Mouse (Mus musculus): ENCODE measurements around the gene Jagn1. TPM values are rescaled to one million over a fixed set of nuclear protein-coding genes. Genes with fewer than 3 reads are reported as not detected.

Gene Jagn1
- polyA plus RNA-seq, 1 experiment from 2014 or later, result 75.0 TPM

Small RNA genes within 50 kb of the gene (microRNA-seq; reads per million reads assigned to microRNA genes)
- not detected for gene Gm24387

Other genes starting within 250 kb of the Jagn1 start
- 3.8 and 6.6 TPM in 2 replicates for gene Lhfpl4, start 247.2 kb upstream of the Jagn1 start, polyA plus RNA-seq (2016; fragmentation: Nextera tagmentation; extraction: Ambion mirVana)
- gene Mtmr14, start 204.7 kb upstream of the Jagn1 start, polyA plus RNA-seq (2016; fragmentation: Nextera tagmentation; extraction: Ambion mirVana), result 46.5 and 47.7 TPM in 2 replicates
- gene Cpne9, start 160.3 kb upstream of the Jagn1 start, polyA plus RNA-seq (2016; fragmentation: Nextera tagmentation; extraction: Ambion mirVana), result 0.05 and 0.14 TPM in 2 replicates
- gene Brpf1, start 135.4 kb upstream of the Jagn1 start, polyA plus RNA-seq (2016; fragmentation: Nextera tagmentation; extraction: Ambion mirVana), result 28.2 and 28.9 TPM in 2 replicates
- 14.1 and 14.7 TPM in 2 replicates for gene Ogg1, start 115.6 kb upstream of the Jagn1 start, polyA plus RNA-seq (2016; fragmentation: Nextera tagmentation; extraction: Ambion mirVana)
- 94.1 and 96.3 TPM in 2 replicates for gene Camk1, start 98.6 kb upstream of the Jagn1 start, polyA plus RNA-seq (2016; fragmentation: Nextera tagmentation; extraction: Ambion mirVana)
- 52.7 and 53.4 TPM in 2 replicates for gene Tada3, start 64.7 kb upstream of the Jagn1 start, polyA plus RNA-seq (2016; fragmentation: Nextera tagmentation; extraction: Ambion mirVana)
- 354 and 364 TPM in 2 replicates for gene Arpc4, start 64.5 kb upstream of the Jagn1 start, polyA plus RNA-seq (2016; fragmentation: Nextera tagmentation; extraction: Ambion mirVana)
- gene Ttll3, start 53.3 kb upstream of the Jagn1 start, polyA plus RNA-seq (2016; fragmentation: Nextera tagmentation; extraction: Ambion mirVana), result 6.3 and 6.4 TPM in 2 replicates
- gene Rpusd3, start 23.2 kb upstream of the Jagn1 start, polyA plus RNA-seq (2016; fragmentation: Nextera tagmentation; extraction: Ambion mirVana), result 26.0 and 28.6 TPM in 2 replicates
- not detected in 2 replicates for gene Cidec, start 6.8 kb upstream of the Jagn1 start, polyA plus RNA-seq (2016; fragmentation: Nextera tagmentation; extraction: Ambion mirVana)
- gene Il17re, start 15.9 kb downstream of the Jagn1 start, polyA plus RNA-seq (2016; fragmentation: Nextera tagmentation; extraction: Ambion mirVana), result 3.4 and 3.9 TPM in 2 replicates
- gene Il17rc, start 28.9 kb downstream of the Jagn1 start, polyA plus RNA-seq (2016; fragmentation: Nextera tagmentation; extraction: Ambion mirVana), result 3.9 and 5.4 TPM in 2 replicates
- 20.1 and 23.1 TPM in 2 replicates for gene Creld1, start 40.7 kb downstream of the Jagn1 start, polyA plus RNA-seq (2016; fragmentation: Nextera tagmentation; extraction: Ambion mirVana)
- 2.9 and 3.5 TPM in 2 replicates for gene Prrt3, start 59.4 kb downstream of the Jagn1 start, polyA plus RNA-seq (2016; fragmentation: Nextera tagmentation; extraction: Ambion mirVana)
- gene Emc3, start 89.1 kb downstream of the Jagn1 start, polyA plus RNA-seq (2016; fragmentation: Nextera tagmentation; extraction: Ambion mirVana), result 85.4 and 90.9 TPM in 2 replicates
- 13.4 and 14.7 TPM in 2 replicates for gene Fancd2, start 89.1 kb downstream of the Jagn1 start, polyA plus RNA-seq (2016; fragmentation: Nextera tagmentation; extraction: Ambion mirVana)
- gene Fancd2os, start 158.1 kb downstream of the Jagn1 start, polyA plus RNA-seq (2016; fragmentation: Nextera tagmentation; extraction: Ambion mirVana), result 0.13 TPM in 1 of 2 replicates, not detected in the other
- 211 and 215 TPM in 2 replicates for gene Brk1, start 162.2 kb downstream of the Jagn1 start, polyA plus RNA-seq (2016; fragmentation: Nextera tagmentation; extraction: Ambion mirVana)
- gene Vhl, start 181.4 kb downstream of the Jagn1 start, polyA plus RNA-seq (2016; fragmentation: Nextera tagmentation; extraction: Ambion mirVana), result 54.5 and 56.2 TPM in 2 replicates
- gene Irak2, start 195.9 kb downstream of the Jagn1 start, polyA plus RNA-seq (2016; fragmentation: Nextera tagmentation; extraction: Ambion mirVana), result 3.0 and 3.7 TPM in 2 replicates

Measured in embryonic facial prominence, embryonic 12.5 days (tissue).